30 mouse cellular contexts compared by ENCODE assay signal in the genomic region with DNA sequence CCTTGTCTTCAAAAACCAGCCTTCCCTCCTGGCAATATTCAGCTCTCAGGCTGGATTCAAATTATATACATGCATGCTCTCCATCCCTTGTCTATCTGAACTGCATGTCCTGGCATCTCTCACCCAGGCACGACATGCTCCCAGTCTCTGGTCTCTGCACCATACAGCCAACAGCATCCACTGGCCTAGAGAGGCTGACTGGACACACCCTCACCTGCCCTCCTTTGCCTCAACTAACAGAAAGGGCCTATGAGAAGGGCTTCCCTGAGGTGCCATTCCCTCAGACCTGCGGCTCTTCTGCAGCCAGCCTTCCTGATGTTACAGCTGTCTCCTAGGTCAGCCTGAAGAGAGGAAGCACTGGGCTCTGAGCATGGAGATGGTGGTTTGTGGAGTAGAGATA.
"Had no signal": no experiment of that assay in that cellular context is flagged by ENCODE, and none has a peak within 500 bp of the region (broad histone marks: within the 10 kb centered on the region; RNA-seq: fewer than 3 reads in every experiment).

No protein-coding gene starts in this region.

- H3K36me3 ChIP-seq: liver, embryonic 15.5 days; midbrain, embryonic 12.5 days; midbrain, embryonic 13.5 days; neural tube, embryonic 12.5 days; neural tube, embryonic 13.5 days had no signal

- H3K9me3 ChIP-seq: limb, embryonic 10.5 days; limb, embryonic 12.5 days; limb, embryonic 13.5 days; limb, embryonic 15.5 days; liver, embryonic 12.5 days; liver, embryonic 13.5 days; liver, embryonic 15.5 days; lung, embryonic 15.5 days; midbrain, embryonic 10.5 days; midbrain, embryonic 12.5 days; midbrain, embryonic 13.5 days; neural tube, embryonic 12.5 days; neural tube, embryonic 13.5 days had no signal

- ATAC-seq: liver, embryonic 12.5 days; liver, postnatal 0 days; lung, postnatal 0 days; midbrain, embryonic 13.5 days; midbrain, embryonic 16.5 days had no signal

- H3K27ac ChIP-seq: left cerebral cortex, adult 2 months; limb, embryonic 10.5 days; limb, embryonic 12.5 days; limb, embryonic 13.5 days; limb, embryonic 15.5 days; liver, embryonic 12.5 days; liver, embryonic 13.5 days; liver, embryonic 14.5 days; liver, embryonic 15.5 days; lung, embryonic 15.5 days; midbrain, embryonic 10.5 days; midbrain, embryonic 12.5 days; midbrain, embryonic 13.5 days; neural tube, embryonic 12.5 days; neural tube, embryonic 13.5 days had no signal

- DNase-seq: left cerebral cortex, postnatal 4 days; liver; liver, embryonic 13.5 days; liver, postnatal 0 days; lung, adult 18-20 months; lung, adult 2 months; lung, embryonic 14.5 days; lung, postnatal 10 days; lung, postnatal 14 days; lung, postnatal 36 days; lung, postnatal 4 days; midbrain, embryonic 14.5 days had no signal

- H3K4me1 ChIP-seq: liver, embryonic 15.5 days had no signal

- H3K27me3 ChIP-seq: limb, embryonic 12.5 days; limb, embryonic 13.5 days; limb, embryonic 15.5 days; liver, embryonic 12.5 days; liver, embryonic 13.5 days; liver, embryonic 15.5 days; lung, embryonic 15.5 days; midbrain, embryonic 12.5 days; midbrain, embryonic 13.5 days; neural tube, embryonic 12.5 days; neural tube, embryonic 13.5 days had no signal

- H3K4me3 ChIP-seq: left cerebral cortex, adult 2 months; limb, embryonic 10.5 days; limb, embryonic 12.5 days; limb, embryonic 13.5 days; limb, embryonic 15.5 days; liver, embryonic 12.5 days; liver, embryonic 13.5 days; liver, embryonic 15.5 days; lung, embryonic 15.5 days; midbrain, embryonic 10.5 days; midbrain, embryonic 12.5 days; midbrain, embryonic 13.5 days; myocyte; neural tube, embryonic 12.5 days; neural tube, embryonic 13.5 days had no signal

- H3K4me2 ChIP-seq: limb, embryonic 12.5 days; limb, embryonic 13.5 days; limb, embryonic 15.5 days; liver, embryonic 11.5 days; liver, embryonic 12.5 days; liver, embryonic 13.5 days; liver, embryonic 15.5 days; lung, embryonic 14.5 days; lung, embryonic 15.5 days; midbrain, embryonic 12.5 days; midbrain, embryonic 13.5 days; neural tube, embryonic 12.5 days; neural tube, embryonic 13.5 days had no signal

- H3K9ac ChIP-seq: limb, embryonic 12.5 days; limb, embryonic 13.5 days; limb, embryonic 15.5 days; liver, embryonic 12.5 days; liver, embryonic 13.5 days; liver, embryonic 14.5 days; liver, embryonic 15.5 days; liver, postnatal 0 days; lung, embryonic 14.5 days; lung, embryonic 15.5 days; midbrain, embryonic 12.5 days; midbrain, embryonic 13.5 days; neural tube, embryonic 12.5 days; neural tube, embryonic 13.5 days had no signal
